Mouse (Mus musculus): ENCODE measurements around the gene Cnih1. TPM values are rescaled to one million over a fixed set of nuclear protein-coding genes. Genes with fewer than 3 reads are reported as not detected.
A peak's percentile ranks its signal among the peaks of the same experiment; 100 is the strongest.
"Not testable (repeated sequence)": the region's sequence is repeated elsewhere in the genome, so short reads cannot be mapped to it uniquely, and the experiment has no call there.

Gene Cnih1
- 162 and 175 TPM in 2 replicates for polyA plus RNA-seq (2015; fragmentation: Nextera tagmentation; extraction: Ambion mirVana)

DNA sequence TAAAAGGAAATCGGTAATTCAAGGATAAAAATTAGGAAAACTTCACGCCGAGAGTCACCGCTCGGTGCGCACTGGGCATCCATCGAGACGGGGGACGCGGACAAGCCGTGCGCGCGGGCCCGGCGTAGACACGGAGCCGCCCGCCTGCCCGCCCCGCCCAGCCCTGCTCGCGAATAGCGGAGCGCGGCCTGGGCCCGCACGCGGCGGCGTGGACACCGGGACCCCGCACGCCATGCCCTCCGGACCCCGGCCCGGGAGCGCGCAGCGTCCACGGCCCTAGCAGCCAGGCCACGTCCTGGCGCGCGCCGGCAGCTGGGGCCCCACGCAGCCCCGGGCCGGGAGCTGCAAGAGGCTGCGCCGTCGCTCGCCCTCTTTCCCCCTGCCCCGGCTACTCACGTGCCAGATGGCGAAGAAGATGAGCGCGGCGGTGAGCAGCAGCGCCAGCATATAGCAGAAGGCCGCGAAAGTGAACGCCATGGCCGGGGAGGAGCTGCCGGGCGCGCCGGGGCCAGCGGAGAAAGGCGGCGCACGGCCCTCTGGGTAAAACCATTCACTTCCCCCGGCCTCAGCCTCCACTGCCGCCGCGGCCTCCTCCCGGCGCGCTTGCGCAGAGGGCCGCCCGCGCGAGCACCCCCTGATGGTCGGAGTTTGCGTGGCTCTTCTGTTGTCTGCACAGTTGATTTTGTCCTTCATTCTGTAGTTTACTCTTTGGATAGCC, at the start of gene Cnih1:
Cnih1 (minus strand) TSS at position 625 of the 718 bp plus-strand sequence.
- Histone ChIP-seq H3K4me2 (peak within 1 kb of the TSS; percentile 86), H3K4me1 (peaks cover 37% of the 10 kb centered on the region), H3K27ac (replicated peaks) (peak within 1 kb of the TSS; percentile 98), H3K4me3 (peak within 1 kb of the TSS; percentile 97), H3K27me3 (replicated peaks) (no peaks in the 10 kb centered on the region), H3K36me3 (peaks cover 16% of the 10 kb centered on the region), H3K9me3 (no peaks in the 10 kb centered on the region), H3K9ac (peak within 1 kb of the TSS; percentile 99)
- ATAC-seq (ENCODE audit: extremely low read depth, insufficient number of reproducible peaks, low FRiP score, low TSS enrichment): peak; percentile 89
- under 1% methylated on average over 59 of the region's 86 CpGs for WGBS

DNA sequence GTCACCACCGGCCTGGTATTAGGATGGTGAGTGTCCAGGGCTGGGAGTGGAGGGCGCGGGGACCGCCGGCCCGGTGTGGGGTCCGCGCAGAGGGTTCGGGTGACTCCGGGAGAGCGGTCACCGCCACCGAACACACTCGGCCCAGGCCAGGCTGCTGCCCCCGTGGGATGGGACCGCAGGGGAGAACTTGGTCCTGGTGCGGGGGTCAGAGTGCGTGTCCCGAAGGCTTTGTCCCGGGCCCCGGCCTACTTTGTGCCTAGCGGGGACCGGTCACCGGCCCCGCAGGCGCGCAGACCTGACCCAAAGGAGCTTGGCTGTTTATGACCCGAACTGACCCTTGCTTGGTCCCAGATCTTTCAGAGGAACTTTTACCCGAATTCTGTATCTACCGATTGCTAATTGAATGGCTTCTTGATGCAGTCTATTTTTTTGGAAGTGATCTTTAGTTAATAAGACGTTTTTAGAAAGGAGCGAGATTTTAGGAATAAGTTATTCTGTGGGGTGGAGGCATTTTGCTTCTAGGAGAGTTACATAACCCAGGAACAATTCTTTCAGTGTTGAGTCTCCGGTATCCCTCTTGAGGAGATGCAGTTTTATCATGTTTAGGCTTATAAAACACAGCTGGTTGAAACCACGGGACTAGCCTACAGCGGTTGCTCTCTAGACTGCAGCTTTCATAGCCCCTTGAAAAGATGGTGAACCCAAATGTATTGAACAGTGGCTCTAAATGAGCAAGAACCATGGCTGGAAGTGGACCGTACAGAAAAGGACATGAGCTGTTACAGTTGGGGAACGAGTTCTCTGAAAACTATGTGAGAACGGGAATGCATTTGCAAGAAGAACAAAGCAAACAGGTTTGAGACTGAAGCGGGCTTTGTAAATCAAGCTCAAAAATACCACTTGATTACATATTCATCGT, 44.4 kb upstream of the Cnih1 start:
- ATAC-seq (ENCODE audit: extremely low read depth, insufficient number of reproducible peaks, low FRiP score, low TSS enrichment): peak; percentile 42; the same call in 1 of the 2 replicates
- H3K9ac ChIP-seq: peak overlapping the region; percentile 91
- H3K4me1 ChIP-seq: peaks cover 31% of the 10 kb centered on the region
- peak overlapping the region; percentile 78 for H3K4me3 ChIP-seq
- no peaks in the 10 kb centered on the region for H3K27me3 ChIP-seq (replicated peaks)
- 8% methylated on average over 40 of the region's 40 CpGs for WGBS
- H3K36me3 ChIP-seq: no peaks in the 10 kb centered on the region
- peak overlapping the region; percentile 77 for H3K4me2 ChIP-seq
- peak overlapping the region; percentile 70 for H3K27ac ChIP-seq (replicated peaks)
- H3K9me3 ChIP-seq: no peaks in the 10 kb centered on the region

DNA sequence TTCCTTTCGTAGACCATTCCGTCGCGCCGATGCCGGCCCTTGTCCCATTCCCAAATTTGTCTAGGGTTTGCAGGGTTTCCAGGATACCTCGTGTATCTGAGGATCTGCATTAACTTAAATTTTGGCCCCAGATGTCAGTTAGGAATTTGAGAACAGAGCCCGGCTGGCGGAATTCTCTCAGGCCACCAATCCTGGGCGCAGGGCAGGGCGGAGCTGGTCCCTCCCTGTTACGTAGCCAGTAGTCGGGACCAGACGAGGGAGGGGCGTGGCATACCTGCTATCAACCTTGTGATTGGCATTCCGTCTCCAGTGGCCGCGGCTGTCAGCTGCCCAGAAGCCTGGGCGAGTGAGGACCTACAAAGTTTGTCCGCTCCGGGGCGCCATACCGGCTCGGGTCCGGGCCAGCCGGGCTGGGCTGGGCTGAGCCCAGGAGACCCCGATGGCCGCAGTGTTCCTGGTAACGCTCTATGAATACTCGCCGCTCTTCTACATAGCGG, 43.7 kb upstream of the Cnih1 start, which contains the start of gene Cgrrf1:
Cgrrf1 (plus strand) TSS at position 289 of the 497 bp plus-strand sequence.
- H3K4me3 ChIP-seq: peak within 1 kb of the TSS; percentile 78
- peaks cover 30% of the 10 kb centered on the region for H3K4me1 ChIP-seq
- 1% methylated on average over 32 of the region's 32 CpGs for WGBS
- H3K36me3 ChIP-seq: no peaks in the 10 kb centered on the region
- H3K27ac ChIP-seq (replicated peaks): peak within 1 kb of the TSS; percentile 70
- H3K27me3 ChIP-seq (replicated peaks): no peaks in the 10 kb centered on the region
- ATAC-seq (ENCODE audit: extremely low read depth, insufficient number of reproducible peaks, low FRiP score, low TSS enrichment): peak; percentile 99
- no peaks in the 10 kb centered on the region for H3K9me3 ChIP-seq
- H3K9ac ChIP-seq: peak within 1 kb of the TSS; percentile 91
- peak within 1 kb of the TSS; percentile 77 for H3K4me2 ChIP-seq

DNA sequence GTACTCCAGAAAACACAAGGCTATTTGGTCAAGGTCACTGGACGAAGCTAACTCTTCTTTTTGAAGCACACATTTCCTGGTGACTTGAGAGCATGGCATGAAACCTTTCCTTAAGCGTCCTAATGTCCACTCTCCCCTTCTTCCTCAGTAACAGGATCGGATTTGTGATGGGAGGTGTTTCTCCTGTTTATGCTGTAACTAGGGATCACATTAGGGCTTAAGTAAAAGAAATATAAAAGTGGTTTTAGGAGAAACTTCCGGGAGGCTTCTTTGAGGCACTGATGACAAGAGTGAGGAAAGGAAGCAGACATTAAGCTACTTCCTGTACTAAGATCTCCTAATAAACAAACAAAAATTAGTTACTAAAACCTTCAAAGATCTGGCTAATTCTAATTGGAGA, 43.1 kb upstream of the Cnih1 start:
- peak overlapping the region; percentile 51 for H3K27ac ChIP-seq (replicated peaks)
- H3K9me3 ChIP-seq: no peaks in the 10 kb centered on the region
- no peak for ATAC-seq (ENCODE audit: extremely low read depth, insufficient number of reproducible peaks, low FRiP score, low TSS enrichment)
- H3K4me3 ChIP-seq: peak overlapping the region; percentile 78
- H3K4me2 ChIP-seq: peak overlapping the region; percentile 77
- peak overlapping the region; percentile 91 for H3K9ac ChIP-seq
- no peaks in the 10 kb centered on the region for H3K27me3 ChIP-seq (replicated peaks)
- H3K4me1 ChIP-seq: peaks cover 24% of the 10 kb centered on the region
- 3% methylated on average over 4 of the region's 4 CpGs for WGBS
- H3K36me3 ChIP-seq: no peaks in the 10 kb centered on the region

GRCm38 (mm10) chr14:46827430-46827829, 39.2 kb upstream of the Cnih1 start:
- ATAC-seq (ENCODE audit: extremely low read depth, insufficient number of reproducible peaks, low FRiP score, low TSS enrichment): no peak
- H3K27ac ChIP-seq (replicated peaks): no peak overlapping the region
- H3K4me3 ChIP-seq: no peak overlapping the region
- no peak overlapping the region for H3K4me2 ChIP-seq
- H3K9ac ChIP-seq: no peak overlapping the region
- H3K36me3 ChIP-seq: no peaks in the 10 kb centered on the region
- WGBS: 36% methylated on average over 1 of the region's 1 CpGs
- H3K9me3 ChIP-seq: no peaks in the 10 kb centered on the region
- H3K27me3 ChIP-seq (replicated peaks): no peaks in the 10 kb centered on the region
- peaks cover 13% of the 10 kb centered on the region for H3K4me1 ChIP-seq

DNA sequence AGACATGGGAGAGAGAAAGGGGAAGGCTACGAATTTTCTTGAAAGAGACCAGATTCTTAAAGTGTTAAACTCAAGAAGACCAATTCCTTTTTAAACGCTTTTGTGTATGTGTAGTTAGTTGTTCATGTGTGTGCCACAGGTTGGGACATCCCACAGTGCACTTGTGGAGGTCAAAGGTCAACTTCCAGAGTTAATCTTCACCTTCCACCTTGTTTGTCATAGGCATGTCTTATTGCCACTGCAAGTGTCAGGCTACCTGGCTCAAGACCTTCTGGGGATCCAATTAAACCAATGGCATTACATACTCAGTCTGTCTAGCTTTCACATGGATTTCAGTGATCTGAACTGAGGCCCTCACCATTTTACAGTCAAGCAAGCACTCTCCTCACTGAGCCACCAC, 35.8 kb upstream of the Cnih1 start:
- Histone ChIP-seq H3K4me3 (no peak overlapping the region), H3K27me3 (replicated peaks) (no peaks in the 10 kb centered on the region), H3K9ac (no peak overlapping the region), H3K27ac (replicated peaks) (no peak overlapping the region), H3K4me2 (no peak overlapping the region), H3K4me1 (peaks cover 23% of the 10 kb centered on the region), H3K9me3 (no peaks in the 10 kb centered on the region), H3K36me3 (no peaks in the 10 kb centered on the region)
- ATAC-seq (ENCODE audit: extremely low read depth, insufficient number of reproducible peaks, low FRiP score, low TSS enrichment): no peak
- WGBS: 61% methylated on average over 2 of the region's 2 CpGs

DNA sequence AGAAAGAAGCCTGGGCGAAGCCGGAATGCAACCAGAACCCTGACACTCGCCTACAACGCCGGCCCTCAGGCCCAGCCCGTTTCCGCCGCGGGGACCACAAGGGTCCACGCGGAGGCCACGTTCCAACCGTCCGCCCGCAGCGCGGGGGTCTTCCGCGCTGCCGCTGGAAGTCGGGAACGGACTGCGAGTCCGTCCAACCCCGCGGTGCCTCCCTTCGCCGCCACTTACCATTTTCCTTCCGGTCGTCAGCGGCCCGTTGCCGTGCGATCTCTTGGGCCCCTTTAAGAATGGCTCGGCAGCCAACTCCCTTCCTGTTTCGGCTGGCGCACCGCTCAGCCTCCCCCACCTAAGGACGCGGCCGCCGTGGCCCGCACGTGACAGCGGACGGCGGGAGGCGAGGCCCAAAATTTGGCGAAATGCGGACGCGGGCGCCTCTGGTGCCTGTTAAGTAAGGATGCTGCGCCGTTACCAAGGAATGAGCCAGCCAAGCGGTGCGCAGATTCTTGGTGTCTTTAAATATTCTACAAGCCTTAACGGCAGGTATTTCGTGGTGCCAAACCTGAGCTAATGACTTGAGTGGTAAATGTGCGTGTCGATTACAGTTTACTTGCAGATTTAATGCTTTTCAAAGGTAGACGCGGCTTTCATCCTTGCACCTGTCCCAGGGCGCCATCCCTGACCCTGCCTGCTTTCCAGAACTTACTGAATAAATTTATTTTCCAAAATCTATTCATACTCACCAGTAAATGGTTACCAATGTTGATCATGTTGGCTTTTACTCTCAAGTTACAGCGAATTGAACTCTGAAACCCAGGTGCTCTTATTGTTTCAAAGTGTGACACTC, 33.9 kb upstream of the Cnih1 start, which contains the start of gene Gmfb:
Gmfb (minus strand) TSS at position 370 of the 844 bp plus-strand sequence.
- ATAC-seq (ENCODE audit: extremely low read depth, insufficient number of reproducible peaks, low FRiP score, low TSS enrichment): peak; percentile 77

GRCm38 (mm10) chr14:46821271-46821872, 33.2 kb upstream of the Cnih1 start:
- H3K36me3 ChIP-seq: peaks cover 14% of the 10 kb centered on the region
- H3K27ac ChIP-seq (replicated peaks): peak overlapping the region; percentile 94
- under 1% methylated on average over 11 of the region's 11 CpGs for WGBS
- peak overlapping the region; percentile 93 for H3K4me2 ChIP-seq
- peak overlapping the region; percentile 88 for H3K4me3 ChIP-seq
- H3K9ac ChIP-seq: peak overlapping the region; percentile 94
- peak; percentile 30; the same call in 1 of the 2 replicates for ATAC-seq (ENCODE audit: extremely low read depth, insufficient number of reproducible peaks, low FRiP score, low TSS enrichment)
- peaks cover 23% of the 10 kb centered on the region for H3K4me1 ChIP-seq
- H3K9me3 ChIP-seq: no peaks in the 10 kb centered on the region
- no peaks in the 10 kb centered on the region for H3K27me3 ChIP-seq (replicated peaks)

More for the DNA sequence above, 33.9 kb upstream of the Cnih1 start, which contains the start of gene Gmfb:
- peaks cover 23% of the 10 kb centered on the region for H3K4me1 ChIP-seq
- H3K4me2 ChIP-seq: peak within 1 kb of the TSS; percentile 93
- H3K27ac ChIP-seq (replicated peaks): peak within 1 kb of the TSS; percentile 94
- no peaks in the 10 kb centered on the region for H3K27me3 ChIP-seq (replicated peaks)
- H3K36me3 ChIP-seq: peaks cover 6% of the 10 kb centered on the region
- H3K4me3 ChIP-seq: peak within 1 kb of the TSS; percentile 88
- no peaks in the 10 kb centered on the region for H3K9me3 ChIP-seq
- under 1% methylated on average over 65 of the region's 65 CpGs for WGBS
- H3K9ac ChIP-seq: peak within 1 kb of the TSS; percentile 94

DNA sequence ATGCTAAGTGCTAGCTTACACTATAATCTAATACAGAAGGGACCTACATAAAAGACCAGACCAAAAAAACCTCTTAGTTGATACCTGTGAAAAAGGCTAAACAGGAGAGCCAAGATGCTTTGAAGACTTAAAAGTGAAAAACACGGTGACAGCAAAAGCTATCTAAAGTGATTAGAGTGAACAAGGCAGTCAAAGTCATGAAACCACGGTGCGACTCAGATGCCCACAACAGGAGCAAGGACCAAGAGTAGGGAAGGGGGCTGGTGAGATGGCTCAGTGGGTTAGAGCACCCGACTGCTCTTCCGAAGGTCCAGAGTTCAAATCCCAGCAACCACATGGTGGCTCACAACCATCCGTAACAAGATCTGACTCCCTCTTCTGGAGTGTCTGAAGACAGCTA, 31.8 kb upstream of the Cnih1 start:
- WGBS: 83% methylated on average over 5 of the region's 6 CpGs
- peak overlapping the region; percentile 93; the same call in 1 of the 2 replicates for H3K4me2 ChIP-seq

GRCm38 (mm10) chr14:46818743-46819142, 30.5 kb upstream of the Cnih1 start:
- H3K9me3 ChIP-seq: no peaks in the 10 kb centered on the region
- no peak overlapping the region for H3K4me3 ChIP-seq
- H3K27ac ChIP-seq (replicated peaks): no peak overlapping the region
- H3K4me1 ChIP-seq: peaks cover 35% of the 10 kb centered on the region
- WGBS: 91% methylated on average over 7 of the region's 7 CpGs
- no peak overlapping the region for H3K4me2 ChIP-seq
- no peak for ATAC-seq (ENCODE audit: extremely low read depth, insufficient number of reproducible peaks, low FRiP score, low TSS enrichment)
- H3K9ac ChIP-seq: no peak overlapping the region
- H3K36me3 ChIP-seq: peaks cover 32% of the 10 kb centered on the region
- H3K27me3 ChIP-seq (replicated peaks): no peaks in the 10 kb centered on the region

More for the DNA sequence above, 31.8 kb upstream of the Cnih1 start:
- H3K27ac ChIP-seq (replicated peaks); H3K4me3 ChIP-seq; ATAC-seq (ENCODE audit: extremely low read depth, insufficient number of reproducible peaks, low FRiP score, low TSS enrichment); H3K9ac ChIP-seq; H3K9me3 ChIP-seq; H3K27me3 ChIP-seq (replicated peaks): not testable (repeated sequence)
- Histone ChIP-seq H3K36me3 (peaks cover 23% of the 10 kb centered on the region), H3K4me1 (peaks cover 35% of the 10 kb centered on the region)

All from heart, embryonic 13.5 days (tissue).